Mouse (Mus musculus): Measurements from ENCODE around the gene Mpzl3.

The Mpzl3 gene

GRCm38 (mm10) chr9:45046973-45047372 lies 8.0 kb upstream of the Mpzl3 start:
- no peak for DNase-seq

GRCm38 (mm10) chr9:45048511-45048910 lies 6.5 kb upstream of the Mpzl3 start:
- DNase-seq, result peak; percentile 37

GRCm38 (mm10) chr9:45049731-45050130 lies 5.3 kb upstream of the Mpzl3 start:
- DNase-seq, result no peak

GRCm38 (mm10) chr9:45050301-45050700 lies 4.7 kb upstream of the Mpzl3 start:
- no peak for DNase-seq

- DNase-seq, result no peak
Measured at GRCm38 (mm10) chr9:45058304-45058940, 3.4 kb downstream of the Mpzl3 start.

- DNase-seq, result no peak
Measured at GRCm38 (mm10) chr9:45060151-45060550, 5.2 kb downstream of the Mpzl3 start.

- no peak for DNase-seq
Measured at GRCm38 (mm10) chr9:45062677-45063076, 7.7 kb downstream of the Mpzl3 start.

GRCm38 (mm10) chr9:45064421-45064820 lies 9.4 kb downstream of the Mpzl3 start:
- DNase-seq, result no peak

GRCm38 (mm10) chr9:45066735-45067134 lies 11.7 kb downstream of the Mpzl3 start:
- DNase-seq, result no peak

- DNase-seq, result no peak
Measured at GRCm38 (mm10) chr9:45071800-45072199, 16.8 kb downstream of the Mpzl3 start.

GRCm38 (mm10) chr9:45077859-45078258 lies 22.9 kb downstream of the Mpzl3 start:
- no peak for DNase-seq

- DNase-seq, result no peak
Measured at GRCm38 (mm10) chr9:45079011-45079410, 24.0 kb downstream of the Mpzl3 start, which contains the start of gene Jaml. Gene Jaml, plus strand, starts transcription at chr9:45079183.

- no peak for DNase-seq
Measured at GRCm38 (mm10) chr9:45083132-45083531, 28.1 kb downstream of the Mpzl3 start.

- DNase-seq, result peak; percentile 26
Measured at GRCm38 (mm10) chr9:45084556-45084955, 29.6 kb downstream of the Mpzl3 start.

- DNase-seq, result peak; percentile 85
Measured at GRCm38 (mm10) chr9:45085741-45086690, 31.0 kb downstream of the Mpzl3 start.

- DNase-seq, result no peak
Measured at GRCm38 (mm10) chr9:45088040-45088439, 33.1 kb downstream of the Mpzl3 start.

- DNase-seq, result no peak
Measured at GRCm38 (mm10) chr9:45090811-45091210, 35.8 kb downstream of the Mpzl3 start.

- no peak for DNase-seq
Measured at GRCm38 (mm10) chr9:45092641-45093040, 37.7 kb downstream of the Mpzl3 start.

GRCm38 (mm10) chr9:45095149-45095937 lies 40.4 kb downstream of the Mpzl3 start:
- no peak for DNase-seq

- no peak for DNase-seq
Measured at GRCm38 (mm10) chr9:45097877-45098276, 42.9 kb downstream of the Mpzl3 start.

- DNase-seq, result no peak
Measured at GRCm38 (mm10) chr9:45098426-45098825, 43.4 kb downstream of the Mpzl3 start.

- DNase-seq, result no peak
Measured at GRCm38 (mm10) chr9:45102528-45102927, 47.5 kb downstream of the Mpzl3 start.

All from cerebellum, adult 8-10 months (tissue).